Mouse (Mus musculus) liver, embryonic 14.5 days (tissue): ENCODE results near the gene Tssk6.
A peak's percentile ranks its signal among the peaks of the same experiment; 100 is the strongest.

Source experiments
- CTCF ChIP-seq: IDR thresholded peaks from 2 replicates; pipeline ENCODE4 v1.5.1; 2016; ENCODE audit warnings: antibody characterized with exemption, low read depth, control low read depth
- EP300 ChIP-seq: IDR thresholded peaks from 2 replicates; pipeline ENCODE4 v1.6.1; 2016; ENCODE audit warnings: antibody characterized with exemption, low read depth

DNA sequence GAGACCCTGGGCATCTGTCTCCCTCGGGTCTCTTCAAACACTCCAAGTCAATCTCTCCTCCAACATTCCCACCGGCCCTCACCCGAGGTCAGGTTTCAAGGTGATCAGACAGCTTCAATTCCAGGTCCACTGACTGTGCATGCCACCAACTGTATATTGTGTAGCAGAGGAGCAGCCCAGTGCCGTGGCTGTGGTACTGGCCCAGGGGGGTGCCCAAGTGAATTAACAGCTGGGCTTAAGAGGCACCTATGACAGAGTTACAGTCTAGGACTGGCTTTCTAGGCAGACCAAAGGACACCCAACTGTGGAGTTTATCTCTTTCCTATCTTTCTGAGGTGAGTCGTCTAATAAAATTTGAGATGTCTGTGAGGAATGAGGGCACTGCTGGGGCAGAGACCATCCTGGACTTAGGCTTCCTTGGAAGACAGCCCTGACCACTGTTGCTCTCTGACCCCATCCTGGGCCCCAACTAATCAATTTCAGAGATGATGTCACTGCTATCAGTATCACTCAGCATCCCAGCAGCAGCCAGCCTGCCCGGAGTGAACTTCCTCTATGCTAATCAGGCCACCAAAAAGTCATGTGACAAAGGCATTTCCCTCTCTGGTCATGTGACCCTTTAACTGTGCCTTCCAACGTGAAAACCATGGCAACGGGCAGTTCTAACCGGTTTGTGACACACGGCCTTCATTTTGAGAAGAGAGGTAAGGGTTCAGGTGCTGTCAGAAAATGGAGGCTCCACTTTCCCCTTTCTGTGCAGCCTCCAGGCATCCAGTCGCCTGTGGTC lies 18.1 kb downstream of the Tssk6 start:
- TF ChIP-seq CTCF (no peak), EP300 (peak; percentile 33; the same call in 1 of the 2 replicates)
